Mouse (Mus musculus) forebrain, embryonic 10.5 days (tissue): ENCODE measurements around the gene Pdp2. TPM values are rescaled to one million over a fixed set of nuclear protein-coding genes. Genes with fewer than 3 reads are reported as not detected.

Experiments
- DNase-seq: peaks from one replicate; pipeline ENCODE4 v3.0.0-alpha.2; 2017; ENCODE audit warnings: low spot score; ENCODE audit errors: extremely low spot score
- H3K27ac ChIP-seq: fragments of 300-500 bp; sonication (generic); 2 replicates; pipeline ENCODE4 v1.5.1; 2016; ENCODE audit warnings: mild to moderate bottlenecking
- H3K27me3 ChIP-seq: fragments of 300-500 bp; sonication (generic); 2 replicates; pipeline ENCODE4 v1.6.1; 2016; ENCODE audit warnings: mild to moderate bottlenecking; ENCODE audit not compliant: poor library complexity, severe bottlenecking
- H3K36me3 ChIP-seq: fragments of 300-500 bp; sonication (generic); replicated peaks from 2 replicates; pipeline ENCODE4 v1.6.1; 2016; ENCODE audit warnings: mild to moderate bottlenecking, moderate library complexity
- H3K4me1 ChIP-seq: fragments of 300-500 bp; sonication (generic); 2 replicates; pipeline ENCODE4 v1.6.1; 2016
- H3K4me3 ChIP-seq: fragments of 300-500 bp; sonication (generic); 2 replicates; pipeline ENCODE4 v1.5.1; 2016; ENCODE audit warnings: mild to moderate bottlenecking, moderate library complexity
- H3K9me3 ChIP-seq: fragments of 300-500 bp; sonication (generic); 2 replicates; pipeline ENCODE4 v1.6.1; 2016; ENCODE audit warnings: mild to moderate bottlenecking, moderate library complexity
- WGBS: fragments of 180-500 bp; shearing (Covaris S2); methylation state at CpG from one replicate; pipeline ENCODE4 v1.1.7; 2016; 5-methylcytosine and 5-hydroxymethylcytosine counted together
- polyA plus RNA-seq: library from polyadenylated mRNA; unstranded; fragments of >200 nt; fragmentation: Nextera tagmentation; extraction: Ambion mirVana; gene quantifications from 2 replicates; pipeline ENCODE4 v1.2.1, GENCODE M21; 2016

Pdp2 gene
- polyA plus RNA-seq, 1 experiment from 2014 or later: 14.2 TPM

DNA sequence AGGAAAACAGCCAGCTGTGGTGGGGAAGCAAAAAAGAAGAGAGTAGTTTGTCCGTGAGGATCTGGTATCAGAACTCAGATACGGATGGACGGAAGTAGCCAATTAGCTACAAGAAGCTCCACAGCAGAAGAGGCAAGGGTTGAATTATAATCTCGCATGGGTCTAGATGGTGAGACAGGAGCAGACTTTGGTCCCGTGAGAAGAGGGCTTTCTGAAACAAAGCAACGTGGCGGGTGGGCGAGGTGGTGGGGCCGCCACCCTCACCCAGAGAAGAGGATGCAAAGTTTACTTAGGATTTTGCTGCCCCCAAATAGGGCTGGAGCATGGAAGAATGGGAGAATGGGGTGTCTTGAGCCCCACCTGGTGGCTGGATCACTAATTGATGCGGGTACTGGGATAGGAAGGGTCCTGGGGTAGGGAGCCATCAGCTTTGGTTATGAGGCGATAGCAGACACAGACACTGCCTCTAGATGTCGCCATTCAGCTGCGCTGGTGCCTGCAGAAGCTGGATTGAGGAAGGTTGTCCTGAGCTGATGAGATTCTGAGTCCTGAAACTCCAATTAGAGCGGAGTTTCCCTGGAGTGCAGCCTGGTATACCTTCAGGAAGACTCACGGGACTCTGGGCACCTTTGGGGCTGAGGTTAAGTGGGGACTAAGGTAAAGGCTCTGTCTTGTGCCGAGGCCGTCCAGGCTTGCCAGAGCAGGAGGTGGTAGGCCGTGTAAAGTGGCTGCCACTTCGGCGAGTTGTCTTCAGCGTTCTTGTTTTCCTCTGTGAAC is 11.4 kb downstream of the Pdp2 start:
- peaks cover 23% of the 10 kb centered on the region for H3K4me1 ChIP-seq
- no peaks in the 10 kb centered on the region for H3K9me3 ChIP-seq
- 0 out of 2 replicates have a peak overlapping the region, but pooled peaks have one; percentile 56 for H3K27ac ChIP-seq
- peaks cover 16% of the 10 kb centered on the region for H3K27me3 ChIP-seq
- peak; percentile 85 for DNase-seq
- H3K4me3 ChIP-seq: peak overlapping the region; percentile 43
- WGBS: 20% methylated on average over 21 of the region's 21 CpGs
- no peaks in the 10 kb centered on the region for H3K36me3 ChIP-seq

GRCm38 (mm10) chr8:104603245-104603593 is 12.0 kb downstream of the Pdp2 start:
- Histone ChIP-seq H3K27me3 (peaks cover 16% of the 10 kb centered on the region), H3K4me1 (peaks cover 23% of the 10 kb centered on the region), H3K4me3 (peak overlapping the region; percentile 43; the same call in 1 of the 2 replicates), H3K9me3 (no peaks in the 10 kb centered on the region), H3K27ac (no peak overlapping the region), H3K36me3 (no peaks in the 10 kb centered on the region)
- WGBS: 65% methylated on average over 4 of the region's 4 CpGs
- no peak for DNase-seq

- Histone ChIP-seq H3K27me3 (peaks cover 7% of the 10 kb centered on the region), H3K4me3 (no peak overlapping the region), H3K9me3 (no peaks in the 10 kb centered on the region), H3K4me1 (peaks cover 20% of the 10 kb centered on the region), H3K27ac (no peak overlapping the region), H3K36me3 (no peaks in the 10 kb centered on the region)
- no peak for DNase-seq
- WGBS: 52% methylated on average over 6 of the region's 6 CpGs
Observed at GRCm38 (mm10) chr8:104606329-104606728, 15.1 kb downstream of the Pdp2 start.

DNA sequence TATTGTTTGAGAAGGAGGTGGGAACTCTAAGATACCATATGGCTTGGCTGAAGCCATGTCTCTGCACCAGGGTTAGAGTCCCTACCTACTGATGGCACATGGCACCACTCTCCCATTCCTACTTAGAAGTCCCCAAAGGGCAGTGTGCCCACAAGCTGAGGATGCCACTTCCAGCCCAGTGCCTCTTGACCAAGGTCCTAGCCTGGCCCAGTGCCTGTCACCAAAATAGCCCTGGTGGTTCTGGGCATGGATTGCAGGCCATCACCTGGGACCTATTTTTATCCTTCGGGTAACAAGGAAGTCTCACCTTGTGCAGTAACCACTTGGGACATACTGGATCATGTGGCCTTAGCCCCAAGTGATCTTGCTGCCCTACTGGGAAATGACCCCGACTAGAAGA is 16.7 kb downstream of the Pdp2 start:
- no peaks in the 10 kb centered on the region for H3K36me3 ChIP-seq
- DNase-seq: no peak
- WGBS: 87% methylated on average over 2 of the region's 2 CpGs
- no peak overlapping the region for H3K27ac ChIP-seq
- peaks cover 5% of the 10 kb centered on the region for H3K4me1 ChIP-seq
- no peak overlapping the region for H3K4me3 ChIP-seq
- H3K27me3 ChIP-seq: no peaks in the 10 kb centered on the region; the same call in 1 of the 2 replicates
- no peaks in the 10 kb centered on the region for H3K9me3 ChIP-seq

- no peaks in the 10 kb centered on the region for H3K36me3 ChIP-seq
- 0 out of 2 replicates have a peak, but pooled peaks cover 2% of the 10 kb centered on the region for H3K4me1 ChIP-seq
- no peak overlapping the region for H3K27ac ChIP-seq
- no peak for DNase-seq
- no peak overlapping the region for H3K4me3 ChIP-seq
- no peaks in the 10 kb centered on the region for H3K27me3 ChIP-seq
- H3K9me3 ChIP-seq: no peaks in the 10 kb centered on the region
- WGBS: 72% methylated on average over 8 of the region's 8 CpGs
Observed at GRCm38 (mm10) chr8:104609222-104609621, 18.0 kb downstream of the Pdp2 start.

DNA sequence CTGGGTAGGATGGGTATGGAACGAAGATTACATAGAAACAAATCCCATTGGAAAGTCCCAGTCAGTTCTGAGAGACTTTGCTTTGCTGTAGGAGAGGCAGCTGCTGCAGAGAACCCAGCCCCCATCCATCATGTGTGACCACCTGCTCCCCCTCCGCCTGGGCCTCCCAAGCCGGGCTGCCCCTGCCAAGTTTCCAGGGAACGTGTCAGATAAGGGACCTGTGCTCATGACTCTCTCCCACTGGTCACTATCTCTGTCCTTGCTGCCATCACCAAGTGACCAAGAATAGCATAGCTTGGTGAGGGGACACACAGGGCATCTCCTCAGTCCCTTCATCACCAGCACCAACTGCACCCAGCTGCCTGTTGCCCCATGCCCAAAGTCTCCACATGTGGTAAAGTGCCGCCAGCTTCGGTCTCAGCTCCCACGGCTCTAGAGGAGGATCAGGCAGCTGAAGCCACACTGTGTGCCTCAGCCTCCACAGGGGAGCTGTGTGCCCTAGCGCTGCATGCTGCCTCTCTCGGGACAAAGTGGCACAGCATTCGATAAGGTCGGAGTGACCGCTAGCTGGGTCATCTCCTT is 19.0 kb downstream of the Pdp2 start:
- Histone ChIP-seq H3K4me3 (no peak overlapping the region), H3K9me3 (no peaks in the 10 kb centered on the region), H3K4me1 (0 out of 2 replicates have a peak, but pooled peaks cover 2% of the 10 kb centered on the region), H3K36me3 (no peaks in the 10 kb centered on the region), H3K27me3 (no peaks in the 10 kb centered on the region), H3K27ac (no peak overlapping the region)
- 90% methylated on average over 12 of the region's 12 CpGs for WGBS
- DNase-seq: no peak

- H3K36me3 ChIP-seq: no peaks in the 10 kb centered on the region
- H3K27ac ChIP-seq: no peak overlapping the region
- H3K4me1 ChIP-seq: no peaks in the 10 kb centered on the region
- DNase-seq: no peak
- WGBS: 82% methylated on average over 4 of the region's 4 CpGs
- no peaks in the 10 kb centered on the region for H3K9me3 ChIP-seq
- no peak overlapping the region for H3K4me3 ChIP-seq
- no peaks in the 10 kb centered on the region for H3K27me3 ChIP-seq
Observed at GRCm38 (mm10) chr8:104611613-104612012, 20.4 kb downstream of the Pdp2 start.

GRCm38 (mm10) chr8:104613119-104613518 is 21.9 kb downstream of the Pdp2 start:
- no peaks in the 10 kb centered on the region for H3K36me3 ChIP-seq
- no peaks in the 10 kb centered on the region for H3K9me3 ChIP-seq
- DNase-seq: no peak
- 90% methylated on average over 4 of the region's 4 CpGs for WGBS
- no peaks in the 10 kb centered on the region for H3K27me3 ChIP-seq
- no peak overlapping the region for H3K4me3 ChIP-seq
- H3K4me1 ChIP-seq: no peaks in the 10 kb centered on the region
- no peak overlapping the region for H3K27ac ChIP-seq

- Histone ChIP-seq H3K4me3 (no peak overlapping the region), H3K9me3 (no peaks in the 10 kb centered on the region), H3K27ac (no peak overlapping the region), H3K27me3 (no peaks in the 10 kb centered on the region), H3K36me3 (no peaks in the 10 kb centered on the region), H3K4me1 (no peaks in the 10 kb centered on the region)
- 82% methylated on average over 5 of the region's 5 CpGs for WGBS
- no peak for DNase-seq
Observed at GRCm38 (mm10) chr8:104620765-104621164, 29.5 kb downstream of the Pdp2 start.

DNA sequence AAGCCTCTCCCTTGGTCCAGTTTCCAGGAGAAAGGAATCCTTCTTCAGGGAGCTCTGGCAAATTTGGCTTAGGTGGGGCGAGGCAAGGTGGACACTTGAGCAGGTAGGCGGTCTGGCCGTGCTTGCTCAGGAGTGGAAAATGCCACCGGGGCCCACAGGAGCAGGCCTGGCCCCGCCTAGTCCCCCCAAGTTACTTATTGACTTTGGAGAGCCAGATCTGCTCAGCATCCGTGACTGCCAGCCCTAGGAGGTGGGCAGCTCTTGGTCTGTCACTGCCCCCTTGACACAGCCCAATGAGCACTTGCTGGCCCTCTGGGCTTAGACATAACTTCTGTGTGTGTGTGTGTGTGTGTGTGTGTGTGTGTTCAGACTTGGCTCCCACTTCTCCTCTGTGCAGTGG is 32.9 kb downstream of the Pdp2 start, which contains the start of gene Cdh16:
Gene Cdh16, minus strand, starts transcription at position 236 of the 400 bp plus-strand sequence.
- Histone ChIP-seq H3K9me3 (no peaks in the 10 kb centered on the region), H3K4me1 (no peaks in the 10 kb centered on the region), H3K27me3 (peaks cover 13% of the 10 kb centered on the region), H3K4me3 (no peak within 1 kb of the TSS), H3K27ac (no peak within 1 kb of the TSS), H3K36me3 (no peaks in the 10 kb centered on the region)
- 83% methylated on average over 6 of the region's 6 CpGs for WGBS
- DNase-seq: no peak

GRCm38 (mm10) chr8:104627065-104627740 is 36.0 kb downstream of the Pdp2 start:
- no peaks in the 10 kb centered on the region for H3K9me3 ChIP-seq
- H3K27me3 ChIP-seq: peaks cover 43% of the 10 kb centered on the region
- no peaks in the 10 kb centered on the region for H3K36me3 ChIP-seq
- DNase-seq: no peak
- no peak overlapping the region for H3K4me3 ChIP-seq
- 74% methylated on average over 4 of the region's 4 CpGs for WGBS
- H3K4me1 ChIP-seq: peaks cover 19% of the 10 kb centered on the region
- H3K27ac ChIP-seq: no peak overlapping the region

GRCm38 (mm10) chr8:104628402-104628801 is 37.2 kb downstream of the Pdp2 start:
- 95% methylated on average over 21 of the region's 21 CpGs for WGBS
- Histone ChIP-seq H3K4me1 (peaks cover 28% of the 10 kb centered on the region), H3K27me3 (peaks cover 47% of the 10 kb centered on the region)

More at GRCm38 (mm10) chr8:104628402-104628801, 37.2 kb downstream of the Pdp2 start:
- H3K9me3 ChIP-seq: no peaks in the 10 kb centered on the region
- no peak overlapping the region for H3K27ac ChIP-seq
- H3K4me3 ChIP-seq: no peak overlapping the region
- no peaks in the 10 kb centered on the region for H3K36me3 ChIP-seq
- DNase-seq: no peak
